Mouse (Mus musculus): ENCODE results near the gene Gm20903. TPM values are rescaled to one million over a fixed set of nuclear protein-coding genes. Genes with fewer than 3 reads are reported as not detected.
"Not testable (repeated sequence)": the region's sequence is repeated elsewhere in the genome, so short reads cannot be mapped to it uniquely, and the experiment has no call there.

Gm20903 gene
- polyA plus RNA-seq (2016; fragmentation: Nextera tagmentation; extraction: Ambion mirVana), result not detected in 2 replicates

GRCm38 (mm10) chrY:73669015-73669414 lies at the start of gene Gm20903:
Gene Gm20903 (plus strand): TSS chrY:73669315.
- no CpG with 5 or more reads among the region's 6 CpGs for WGBS (ENCODE audit: insufficient replicate concordance)
- H3K4me2 ChIP-seq; H3K36me3 ChIP-seq; H3K9ac ChIP-seq; ATAC-seq; H3K27ac ChIP-seq; H3K9me3 ChIP-seq (replicated peaks); H3K4me1 ChIP-seq; H3K27me3 ChIP-seq (replicated peaks); H3K4me3 ChIP-seq: not testable (repeated sequence)

Data from liver, embryonic 12.5 days (tissue).